ENCODE assay signal across 8 mouse cellular contexts in the genomic region with DNA sequence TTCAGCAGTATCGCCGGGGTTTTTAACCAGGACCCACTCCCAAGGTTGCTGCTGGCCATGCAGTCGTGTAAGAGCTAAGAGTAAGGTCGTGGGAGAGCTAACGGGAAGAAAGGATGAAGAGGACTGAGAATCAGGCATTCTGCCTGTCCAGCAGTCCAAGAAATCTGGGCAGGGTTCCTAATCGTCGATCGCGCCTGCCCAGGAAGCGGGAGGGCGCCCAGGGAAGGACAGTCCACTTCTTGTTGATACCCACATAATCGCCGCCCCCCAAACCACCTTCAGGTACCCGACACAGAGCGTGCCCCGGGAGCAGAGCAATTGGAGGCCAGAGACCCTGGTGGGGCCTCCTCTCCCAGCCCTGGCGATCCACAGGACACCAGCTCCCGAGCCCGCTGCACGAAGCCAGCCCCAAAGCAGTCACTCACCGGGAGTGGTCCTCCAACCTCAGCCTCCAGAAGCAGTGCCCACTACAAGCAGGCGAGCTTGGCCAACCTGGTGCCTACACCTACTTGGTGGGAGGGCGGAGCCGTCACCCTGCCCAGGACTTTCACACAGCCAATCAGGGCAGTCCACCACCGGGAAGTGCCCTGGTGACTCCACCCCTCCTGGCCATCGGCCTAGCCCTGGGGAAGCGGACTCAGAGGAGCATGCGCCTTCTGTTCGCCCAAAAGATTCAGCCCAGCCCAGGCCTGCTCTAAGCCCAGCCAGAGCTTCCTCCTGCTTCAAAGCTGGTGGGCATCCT. TPM values are rescaled to one million over a fixed set of nuclear protein-coding genes. Genes with fewer than 3 reads are reported as not detected.
DNase-seq lines count a peak whose midpoint lies in the region; ATAC-seq lines count a peak whose summit lies in the region.

A gene (minus strand): TSS at position 534 of the 742 bp plus-strand sequence.

- DNase-seq in MEL-GATA-1-ER (ENCODE audit: extremely low read depth, low read depth): peak; percentile 89
- peak; percentile 95 for DNase-seq in cerebellum, adult 8-10 months
- DNase-seq in forelimb bud, embryonic 11.5 days (ENCODE audit: low read depth, low spot score): peak; percentile 94
- DNase-seq in layer of hippocampus, adult 9-10 months (ENCODE audit: low spot score): peak; percentile 72
- peak; percentile 78 for DNase-seq in ovary, postnatal 10 days (ENCODE audit: low spot score)
- DNase-seq in thymus, postnatal 10 days (ENCODE audit: low spot score in 2 of 2): peak; percentile 83 to 88

- H3K36me3 ChIP-seq in lung, embryonic 16.5 days (ENCODE audit: control insufficient read depth, insufficient read depth, low read length): no peaks in the 10 kb centered on the region

- H3K27ac ChIP-seq in lung, embryonic 16.5 days (ENCODE audit: low read length): peak within 1 kb of the TSS; percentile 68

- H3K4me2 ChIP-seq in lung, embryonic 16.5 days (ENCODE audit: low read depth, low read length): peak within 1 kb of the TSS; percentile 52

- H3K9ac ChIP-seq in lung, embryonic 16.5 days (ENCODE audit: low read length): peak within 1 kb of the TSS; percentile 70

- H3K4me1 ChIP-seq in lung, embryonic 16.5 days (replicated peaks; ENCODE audit: control insufficient read depth, insufficient read depth, low read length): peaks cover 18% of the 10 kb centered on the region

- no peaks in the 10 kb centered on the region for H3K9me3 ChIP-seq in lung, embryonic 16.5 days (ENCODE audit: control insufficient read depth, low read length)

- ATAC-seq in hematopoietic stem cell, adult 5-6 weeks (replicated peaks in 1 of 2; ENCODE audit: insufficient read depth in 1 of 2, low FRiP score in 2 of 2, low TSS enrichment in 1 of 2, low read depth in 1 of 2, poor library complexity in 2 of 2, severe bottlenecking in 2 of 2): peak; percentile 100
- ATAC-seq in lung, embryonic 16.5 days (ENCODE audit: low read depth): peak; percentile 100

- no peaks in the 10 kb centered on the region for H3K27me3 ChIP-seq in lung, embryonic 16.5 days (ENCODE audit: control insufficient read depth, insufficient read depth, low read depth, low read length)

- 0% methylated on average over 29 of the region's 29 CpGs for WGBS in lung, embryonic 16.5 days

- H3K4me3 ChIP-seq in lung, embryonic 16.5 days (ENCODE audit: low read length): peak within 1 kb of the TSS; percentile 65

RNA-seq across cellular contexts. Expression of the gene that starts here (rescaled TPM):
- total RNA-seq in hematopoietic stem cell, adult 5-6 weeks (2017): 31.0 and 34.5 TPM in 2 replicates
- 52.6 and 53.5 TPM in 2 replicates for polyA plus RNA-seq in lung, embryonic 16.5 days (2015; fragmentation: Nextera tagmentation; extraction: Ambion mirVana)

Comparison
In these comparisons a context has a peak if more than half of its experiments do, and no peak if none do; other contexts are left out.
1. Peak in every context shown above with its lines: DNase-seq, ATAC-seq, H3K4me3 ChIP-seq and H3K27ac ChIP-seq.